Mouse (Mus musculus) stomach, embryonic 15.5 days (tissue): ENCODE results near the gene Ncapd2. TPM values are rescaled to one million over a fixed set of nuclear protein-coding genes. Genes with fewer than 3 reads are reported as not detected.

Experiments
- microRNA-seq: library from miRNA; unstranded; fragments of <30 nt; microRNA quantifications from one replicate; pipeline ENCODE4, GENCODE M21; 2016
- polyA plus RNA-seq: library from polyadenylated mRNA; unstranded; fragments of >200 nt; fragmentation: Nextera tagmentation; extraction: Ambion mirVana; gene quantifications from 2 replicates; pipeline ENCODE4 v1.2.1, GENCODE M21; 2015

The Ncapd2 gene
- polyA plus RNA-seq, 1 experiment from 2014 or later, result 107 TPM

Small RNA genes within 50 kb of the gene (microRNA-seq; reads per million reads assigned to microRNA genes)
- gene Mir3098 (not detected), gene Mir8113 (not detected)

Other genes starting within 250 kb of the Ncapd2 start
- 128 and 153 TPM in 2 replicates for gene Cops7a, start 226.2 kb downstream of the Ncapd2 start, polyA plus RNA-seq
- 3.8 and 4.3 TPM in 2 replicates for gene Pianp, start 195.0 kb downstream of the Ncapd2 start, polyA plus RNA-seq
- 17.2 and 19.4 TPM in 2 replicates for gene Zfp384, start 182.6 kb downstream of the Ncapd2 start, polyA plus RNA-seq
- 102 and 115 TPM in 2 replicates for gene Ing4, start 151.9 kb downstream of the Ncapd2 start, polyA plus RNA-seq
- 9.9 and 11.8 TPM in 2 replicates for gene Acrbp, start 142.0 kb downstream of the Ncapd2 start, polyA plus RNA-seq
- 4.6 and 5.0 TPM in 2 replicates for gene Lpar5, start 123.8 kb downstream of the Ncapd2 start, polyA plus RNA-seq
- gene Chd4, start 95.7 kb downstream of the Ncapd2 start, polyA plus RNA-seq, result 58.6 and 62.3 TPM in 2 replicates
- gene Nop2, start 59.8 kb downstream of the Ncapd2 start, polyA plus RNA-seq, result 55.6 and 60.1 TPM in 2 replicates
- 8.2 and 9.0 TPM in 2 replicates for gene Iffo1, start 46.5 kb downstream of the Ncapd2 start, polyA plus RNA-seq
- gene Gapdh, start 25.2 kb downstream of the Ncapd2 start, polyA plus RNA-seq, result 1,509 and 1,865 TPM in 2 replicates
- gene Mrpl51, start 100 bp upstream of the Ncapd2 start, polyA plus RNA-seq, result 231 and 236 TPM in 2 replicates
- gene Vamp1, start 23.9 kb upstream of the Ncapd2 start, polyA plus RNA-seq, result 6.0 and 6.3 TPM in 2 replicates
- gene Tapbpl, start 40.2 kb upstream of the Ncapd2 start, polyA plus RNA-seq, result 8.0 and 8.8 TPM in 2 replicates
- gene Cd27, start 45.3 kb upstream of the Ncapd2 start, polyA plus RNA-seq, result 2.2 and 2.5 TPM in 2 replicates
- gene Tuba3a, start 94.3 kb upstream of the Ncapd2 start, polyA plus RNA-seq, result 0.12 TPM in 2 replicates
- 62.7 and 64.5 TPM in 2 replicates for gene Ltbr, start 122.2 kb upstream of the Ncapd2 start, polyA plus RNA-seq
- gene Scnn1a, start 129.0 kb upstream of the Ncapd2 start, polyA plus RNA-seq, result 3.1 and 3.8 TPM in 2 replicates
- 67.6 and 69.5 TPM in 2 replicates for gene Tnfrsf1a, start 157.7 kb upstream of the Ncapd2 start, polyA plus RNA-seq
- gene Plekhg6, start 189.1 kb upstream of the Ncapd2 start, polyA plus RNA-seq, result 3.1 and 3.9 TPM in 2 replicates